Mouse (Mus musculus): Measurements from ENCODE around the gene Olfr119.
"Not testable (repeated sequence)": the region's sequence is repeated elsewhere in the genome, so short reads cannot be mapped to it uniquely, and the experiment has no call there.

The Olfr119 gene

GRCm38 (mm10) chr17:37696264-37696663 is at the start of gene Olfr119:
Olfr119 (plus strand) TSS chr17:37696564.
- DNase-seq: not testable (repeated sequence)

- DNase-seq: no peak
Observed at GRCm38 (mm10) chr17:37663682-37664081, 32.7 kb upstream of the Olfr119 start, which contains the start of gene Olfr117. Olfr117 (minus strand) TSS chr17:37663782.

- DNase-seq: no peak
Observed at GRCm38 (mm10) chr17:37666688-37667087, 29.7 kb upstream of the Olfr119 start, which contains the start of gene Olfr118. Olfr118 (plus strand) TSS chr17:37666988.

GRCm38 (mm10) chr17:37721508-37721907 is 25.1 kb downstream of the Olfr119 start, which contains the start of gene Olfr120:
Olfr120 (plus strand) TSS chr17:37721808.
- no peak for DNase-seq

GRCm38 (mm10) chr17:37738070-37738469 is 41.7 kb downstream of the Olfr119 start:
- no peak for DNase-seq
